Mouse (Mus musculus) lung, postnatal 0 days (tissue): ENCODE results near the gene Plxna3. TPM values are rescaled to one million over a fixed set of nuclear protein-coding genes. Genes with fewer than 3 reads are reported as not detected.

Experiments used
- ATAC-seq: fragments of 200-750 bp; cut with Nextera tagmentation; 2 replicates; pipeline ENCODE4 v1.8.0; 2017; ENCODE audit warnings: moderate library complexity
- DNase-seq: peaks from one replicate; pipeline ENCODE4 v3.0.0-alpha.2; 2016; ENCODE audit warnings: low spot score
- H3K27ac ChIP-seq: fragments of 300-500 bp; sonication (generic); 2 replicates; pipeline ENCODE4 v1.5.1; 2014; ENCODE audit warnings: antibody characterized with exemption, mild to moderate bottlenecking, low read length, mixed read lengths
- H3K27me3 ChIP-seq: fragments of 300-500 bp; sonication (generic); replicated peaks from 2 replicates; pipeline ENCODE4 v1.6.1; 2014; ENCODE audit warnings: low read length, mixed read lengths; ENCODE audit not compliant: insufficient read depth
- H3K36me3 ChIP-seq: fragments of 300-500 bp; sonication (generic); 2 replicates; pipeline ENCODE4 v1.6.1; 2014; ENCODE audit warnings: low read length, mixed read lengths; ENCODE audit not compliant: insufficient read depth
- H3K4me1 ChIP-seq: fragments of 300-500 bp; sonication (generic); 2 replicates; pipeline ENCODE4 v1.6.1; 2014; ENCODE audit warnings: antibody characterized with exemption, low read depth, low read length, mixed read lengths; ENCODE audit not compliant: insufficient read depth
- H3K4me2 ChIP-seq: fragments of 300-500 bp; sonication (generic); replicated peaks from 2 replicates; pipeline ENCODE4 v1.6.1; 2014; ENCODE audit warnings: low read depth, mild to moderate bottlenecking, low read length, moderate library complexity, mixed read lengths
- H3K4me3 ChIP-seq: fragments of 300-500 bp; sonication (generic); 2 replicates; pipeline ENCODE4 v1.5.1; 2014; ENCODE audit warnings: low read depth, low read length
- H3K9ac ChIP-seq: fragments of 300-500 bp; sonication (generic); replicated peaks from 2 replicates; pipeline ENCODE4 v1.6.1; 2014; ENCODE audit warnings: low read depth, mild to moderate bottlenecking
- H3K9me3 ChIP-seq: fragments of 300-500 bp; sonication (generic); 2 replicates; pipeline ENCODE4 v1.6.1; 2016; ENCODE audit warnings: low read length, mixed read lengths
- CTCF ChIP-seq: IDR thresholded peaks from 2 replicates; pipeline ENCODE4 v1.5.1; 2016; ENCODE audit warnings: antibody characterized with exemption, mild to moderate bottlenecking
- EP300 ChIP-seq: IDR thresholded peaks from 2 replicates; pipeline ENCODE4 v1.6.1; 2016; ENCODE audit warnings: antibody characterized with exemption, mild to moderate bottlenecking, control low read depth
- WGBS: fragments of 180-500 bp; shearing (Covaris S2); extraction: QIAGEN DNeasy Blood & Tissue Kit; methylation state at CpG from one replicate; pipeline ENCODE4 v1.1.7; 2014; 5-methylcytosine and 5-hydroxymethylcytosine counted together
- microRNA-seq: library from miRNA; unstranded; fragments of <30 nt; microRNA quantifications from one replicate; pipeline ENCODE4, GENCODE M21; 2016
- polyA plus RNA-seq: library from polyadenylated mRNA; unstranded; fragments of >200 nt; fragmentation: Nextera tagmentation; extraction: Ambion mirVana; gene quantifications from 2 replicates; pipeline ENCODE4 v1.2.1, GENCODE M21; 2015

The Plxna3 gene
- polyA plus RNA-seq, 1 experiment from 2014 or later, result 1.6 TPM

GRCm38 (mm10) chrX:74367512-74367911 is 38.6 kb downstream of the Plxna3 start:
- Histone ChIP-seq H3K36me3 (no peaks in the 10 kb centered on the region), H3K27me3 (no peaks in the 10 kb centered on the region), H3K4me2 (peak overlapping the region; percentile 63), H3K9me3 (no peaks in the 10 kb centered on the region), H3K4me1 (no peaks in the 10 kb centered on the region), H3K4me3 (peak overlapping the region; percentile 59), H3K27ac (peak overlapping the region; percentile 72; the same call in 1 of the 2 replicates), H3K9ac (peak overlapping the region; percentile 66)
- WGBS, result 52% methylated on average over 10 of the region's 10 CpGs
- ATAC-seq (no peak), DNase-seq (no peak)
- TF ChIP-seq EP300 (no peak), CTCF (no peak)

DNA sequence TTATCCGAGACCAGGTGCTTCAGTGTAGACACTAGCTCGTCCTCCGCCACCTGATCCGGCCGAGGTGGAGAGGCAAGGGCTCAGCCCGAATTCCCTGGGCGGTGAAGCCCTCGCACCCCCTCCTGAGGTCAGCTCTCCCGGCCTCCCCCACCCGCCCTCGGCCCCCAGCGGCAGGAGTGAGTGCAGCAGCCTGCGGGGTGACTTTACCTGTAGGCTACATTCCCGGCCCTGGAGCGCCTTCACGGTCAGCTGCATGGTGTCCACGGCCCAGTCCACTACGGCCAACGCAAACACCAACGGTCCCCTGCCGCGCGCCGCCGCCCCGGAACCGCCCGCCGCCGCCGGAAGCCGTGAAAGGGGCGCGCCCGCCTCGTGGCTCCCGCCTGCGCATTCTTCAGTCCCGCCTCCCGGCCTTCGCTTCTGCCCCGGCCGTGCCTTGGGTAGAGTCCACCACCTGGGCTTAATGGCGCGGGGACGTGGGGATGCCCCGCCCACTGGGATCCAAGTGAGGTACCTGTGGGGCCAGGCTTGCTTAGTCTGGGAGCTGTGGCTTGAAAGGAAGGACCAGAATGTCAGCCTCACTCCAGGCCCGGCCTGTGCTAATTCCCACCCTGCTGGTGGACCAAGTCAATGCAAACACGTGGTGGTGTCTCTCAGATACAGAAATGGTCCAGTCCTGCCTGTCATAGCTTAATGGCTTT is 39.5 kb downstream of the Plxna3 start:
- TF ChIP-seq CTCF, result peak; percentile 53
- TF ChIP-seq EP300, result no peak
- peak; percentile 75 for DNase-seq
- Histone ChIP-seq H3K36me3 (no peaks in the 10 kb centered on the region), H3K9ac (peak overlapping the region; percentile 66), H3K9me3 (no peaks in the 10 kb centered on the region), H3K27ac (peak overlapping the region; percentile 72), H3K4me1 (no peaks in the 10 kb centered on the region), H3K4me2 (peak overlapping the region; percentile 63), H3K4me3 (peak overlapping the region; percentile 59), H3K27me3 (no peaks in the 10 kb centered on the region)
- 12% methylated on average over 34 of the region's 49 CpGs for WGBS
- ATAC-seq, result peak; percentile 81

GRCm38 (mm10) chrX:74372888-74373549 is 44.2 kb downstream of the Plxna3 start, which contains the start of the genes Ubl4a and Slc10a3:
Gene Ubl4a (minus strand): TSS chrX:74373218.
Gene Slc10a3 (minus strand): TSS chrX:74373349.
- peak within 1 kb of the TSS; percentile 58 for H3K4me2 ChIP-seq
- TF ChIP-seq EP300 (no peak), CTCF (no peak)
- H3K27ac ChIP-seq, result peak within 1 kb of the TSS; percentile 38; the same call in 1 of the 2 replicates
- H3K9me3 ChIP-seq, result no peaks in the 10 kb centered on the region
- peak; percentile 93 for ATAC-seq
- H3K4me3 ChIP-seq, result peak within 1 kb of the TSS; percentile 45
- H3K4me1 ChIP-seq, result no peaks in the 10 kb centered on the region
- H3K36me3 ChIP-seq, result no peaks in the 10 kb centered on the region
- peak; percentile 96 for DNase-seq
- H3K9ac ChIP-seq, result peak within 1 kb of the TSS; percentile 43; the same call in 1 of the 2 replicates
- 13% methylated on average over 32 of the region's 32 CpGs for WGBS
- no peaks in the 10 kb centered on the region for H3K27me3 ChIP-seq

GRCm38 (mm10) chrX:74384451-74384850 is 55.6 kb downstream of the Plxna3 start:
- DNase-seq (no peak), ATAC-seq (no peak)
- no peak overlapping the region for H3K9ac ChIP-seq
- H3K9me3 ChIP-seq, result no peaks in the 10 kb centered on the region
- no peaks in the 10 kb centered on the region for H3K4me1 ChIP-seq
- no peaks in the 10 kb centered on the region for H3K27me3 ChIP-seq
- WGBS, result 78% methylated on average over 2 of the region's 2 CpGs
- TF ChIP-seq CTCF (no peak), EP300 (no peak)
- no peak overlapping the region for H3K4me2 ChIP-seq
- no peak overlapping the region for H3K27ac ChIP-seq
- no peaks in the 10 kb centered on the region for H3K36me3 ChIP-seq
- H3K4me3 ChIP-seq, result no peak overlapping the region

- no peak for TF ChIP-seq CTCF
- TF ChIP-seq EP300, result no peak
- H3K9ac ChIP-seq, result no peak overlapping the region
- no peaks in the 10 kb centered on the region for H3K36me3 ChIP-seq
- no peak for DNase-seq
- no peaks in the 10 kb centered on the region for H3K4me1 ChIP-seq
- no peak overlapping the region for H3K4me3 ChIP-seq
- no peak overlapping the region for H3K27ac ChIP-seq
- no peaks in the 10 kb centered on the region for H3K27me3 ChIP-seq
- no peak for ATAC-seq
- H3K4me2 ChIP-seq, result no peak overlapping the region
- no peaks in the 10 kb centered on the region for H3K9me3 ChIP-seq
Measured at GRCm38 (mm10) chrX:74388153-74388552, 59.3 kb downstream of the Plxna3 start.

- ATAC-seq (peak; percentile 100), DNase-seq (peak; percentile 96)
- peak within 1 kb of the TSS; percentile 66 for H3K9ac ChIP-seq
- no peaks in the 10 kb centered on the region for H3K36me3 ChIP-seq
- 17% methylated on average over 29 of the region's 30 CpGs for WGBS
- no peaks in the 10 kb centered on the region for H3K9me3 ChIP-seq
- H3K4me1 ChIP-seq, result 0 out of 2 replicates have a peak, but pooled peaks cover 3% of the 10 kb centered on the region
- H3K4me3 ChIP-seq, result peak within 1 kb of the TSS; percentile 46
- peak within 1 kb of the TSS; percentile 55 for H3K4me2 ChIP-seq
- TF ChIP-seq EP300 (no peak), CTCF (peak; percentile 72)
- no peaks in the 10 kb centered on the region for H3K27me3 ChIP-seq
- H3K27ac ChIP-seq, result peak within 1 kb of the TSS; percentile 93
Measured at GRCm38 (mm10) chrX:74392535-74393443, 63.9 kb downstream of the Plxna3 start, which contains the start of the genes Fam3a and Ikbkg. Gene Fam3a (minus strand): TSS chrX:74393272. Gene Ikbkg (plus strand): TSS chrX:74393290.

Small RNA genes within 50 kb of the gene (microRNA-seq; reads per million reads assigned to microRNA genes)
- not detected for gene Mir7092

Other genes starting within 250 kb of the Plxna3 start
- not detected in 2 replicates for gene Opn1mw, start 201.6 kb upstream of the Plxna3 start, polyA plus RNA-seq
- 9.8 and 10.0 TPM in 2 replicates for gene Mecp2, start 193.7 kb upstream of the Plxna3 start, polyA plus RNA-seq
- not detected in 2 replicates for gene Tex28, start 161.2 kb upstream of the Plxna3 start, polyA plus RNA-seq
- not detected in 2 replicates for gene Tktl1, start 151.8 kb upstream of the Plxna3 start, polyA plus RNA-seq
- 171 and 179 TPM in 2 replicates for gene Flna, start 79.2 kb upstream of the Plxna3 start, polyA plus RNA-seq
- 16.1 and 18.6 TPM in 2 replicates for gene Emd, start 74.4 kb upstream of the Plxna3 start, polyA plus RNA-seq
- 661 and 759 TPM in 2 replicates for gene Rpl10, start 58.3 kb upstream of the Plxna3 start, polyA plus RNA-seq
- 82.7 and 84.9 TPM in 2 replicates for gene Taz, start 47.2 kb upstream of the Plxna3 start, polyA plus RNA-seq
- gene Dnase1l1, start 46.7 kb upstream of the Plxna3 start, polyA plus RNA-seq, result 27.7 and 33.0 TPM in 2 replicates
- gene Atp6ap1, start 32.0 kb upstream of the Plxna3 start, polyA plus RNA-seq, result 129 and 140 TPM in 2 replicates
- gene Gdi1, start 24.1 kb upstream of the Plxna3 start, polyA plus RNA-seq, result 96.7 and 113 TPM in 2 replicates
- gene Fam50a, start 16.0 kb upstream of the Plxna3 start, polyA plus RNA-seq, result 47.1 and 49.6 TPM in 2 replicates
- gene Lage3, start 24.6 kb downstream of the Plxna3 start, polyA plus RNA-seq, result 75.0 and 82.6 TPM in 2 replicates
- gene Ubl4a, start 44.2 kb downstream of the Plxna3 start, polyA plus RNA-seq, result 53.0 and 56.2 TPM in 2 replicates
- gene Slc10a3, start 44.3 kb downstream of the Plxna3 start, polyA plus RNA-seq, result 25.0 and 25.6 TPM in 2 replicates
- 36.9 and 42.9 TPM in 2 replicates for gene Fam3a, start 64.2 kb downstream of the Plxna3 start, polyA plus RNA-seq
- gene Ikbkg, start 64.2 kb downstream of the Plxna3 start, polyA plus RNA-seq, result 15.1 and 16.6 TPM in 2 replicates
- 24.9 and 27.6 TPM in 2 replicates for gene G6pdx, start 100.1 kb downstream of the Plxna3 start, polyA plus RNA-seq
- not detected in 2 replicates for gene Gm6880, start 152.3 kb downstream of the Plxna3 start, polyA plus RNA-seq
- not detected in 2 replicates for gene Olfr1326-ps1, start 245.8 kb downstream of the Plxna3 start, polyA plus RNA-seq